Mouse (Mus musculus): Measurements from ENCODE around the gene Gm49321.

Gene Gm49321

GRCm38 (mm10) chr12:74014739-74015270, 77.4 kb downstream of the Gm49321 start:
- no peak for DNase-seq (ENCODE audit: extremely low spot score)

DNA sequence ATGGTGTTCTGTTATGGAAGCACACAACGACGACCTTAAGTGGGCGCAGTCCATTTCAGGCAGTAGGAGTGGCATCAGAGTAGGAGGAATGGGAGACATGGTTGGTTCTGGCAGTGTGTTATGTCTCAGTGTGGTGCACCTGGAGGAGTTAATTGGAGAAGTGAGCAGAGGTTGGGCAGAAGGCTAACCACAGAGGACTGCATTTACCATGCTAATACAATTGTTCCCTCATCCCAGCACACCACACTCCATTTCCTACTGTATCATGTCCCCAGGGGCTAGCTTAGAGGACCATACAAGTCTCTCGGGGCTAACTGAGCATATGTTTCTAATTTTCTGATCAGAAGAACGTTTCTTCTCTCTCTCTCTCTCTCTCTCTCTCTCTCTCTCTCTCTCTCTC, 78.0 kb downstream of the Gm49321 start:
- no peak for DNase-seq (ENCODE audit: extremely low spot score)

Data from embryo, embryonic 9.5 days (tissue).